Mouse (Mus musculus): ENCODE measurements around the gene Tbcc.

Tbcc gene

GRCm38 (mm10) chr17:46870913-46871312, 19.6 kb upstream of the Tbcc start:
- DNase-seq: no peak

- no peak for DNase-seq
Measured at GRCm38 (mm10) chr17:46872806-46873205, 17.7 kb upstream of the Tbcc start.

GRCm38 (mm10) chr17:46874133-46874532, 16.4 kb upstream of the Tbcc start:
- peak; percentile 41 for DNase-seq

DNA sequence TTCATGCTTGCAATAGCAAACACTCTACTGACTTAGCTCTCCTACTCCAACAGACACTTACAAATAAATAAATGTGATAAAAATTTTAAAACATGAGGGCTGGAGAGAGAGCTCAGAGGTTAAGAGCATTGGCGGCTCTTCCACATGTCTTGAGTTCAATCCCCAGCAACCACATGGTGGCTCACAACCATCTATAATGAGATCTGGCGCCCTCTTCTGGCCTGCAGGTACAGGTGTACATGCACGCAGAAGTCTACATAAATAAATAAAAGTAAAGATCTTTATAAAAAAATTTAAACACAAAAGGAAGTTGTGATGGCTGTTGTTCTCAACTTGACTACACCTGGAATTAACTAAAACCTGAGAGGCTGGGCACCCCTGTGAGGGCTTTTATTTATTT, 14.9 kb upstream of the Tbcc start:
- no peak for DNase-seq

- no peak for DNase-seq
Measured at GRCm38 (mm10) chr17:46876371-46876950, 14.0 kb upstream of the Tbcc start.

DNA sequence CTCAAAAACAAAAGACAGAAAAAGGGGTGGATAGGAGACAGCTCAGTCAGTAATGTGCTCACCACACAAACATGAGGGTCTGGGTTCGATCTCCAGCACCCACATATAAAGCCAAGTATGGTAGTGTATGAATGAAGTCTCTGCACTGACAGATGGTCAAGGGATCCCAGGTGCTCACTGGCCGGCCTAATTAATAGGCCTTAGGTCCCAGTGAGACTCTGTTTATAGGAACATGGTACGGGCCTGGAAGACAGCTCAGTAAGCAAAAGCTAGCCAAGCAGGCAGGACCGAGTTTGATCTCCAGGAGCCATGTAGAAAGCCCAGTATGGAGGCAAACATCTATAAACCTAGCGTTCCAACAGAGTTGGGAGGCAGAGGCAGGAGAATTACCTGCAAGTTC, 13.4 kb upstream of the Tbcc start:
- no peak for DNase-seq

DNA sequence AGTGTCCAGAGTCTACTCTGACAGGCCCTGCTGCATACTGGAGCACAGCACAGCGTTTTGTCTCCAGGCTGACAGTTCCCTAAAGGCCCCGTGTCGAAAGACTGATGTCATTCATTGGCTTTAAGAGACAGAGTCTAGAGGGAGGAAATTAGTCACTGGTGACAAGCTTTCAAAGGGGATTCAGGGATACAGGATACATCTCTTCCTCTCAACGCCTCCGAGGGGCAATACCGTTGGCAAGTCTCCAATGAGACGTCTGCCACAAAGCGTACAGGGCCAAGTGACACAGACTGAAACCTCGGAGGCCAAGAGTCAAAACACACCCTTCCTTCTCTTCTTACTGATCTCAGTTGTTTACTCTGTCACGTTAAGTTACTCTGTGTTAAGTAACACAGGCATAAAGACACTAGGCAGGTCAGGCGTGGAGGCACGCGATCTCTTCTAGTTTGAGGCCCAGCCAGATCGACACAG, 10.6 kb upstream of the Tbcc start:
- peak; percentile 51 for DNase-seq

DNA sequence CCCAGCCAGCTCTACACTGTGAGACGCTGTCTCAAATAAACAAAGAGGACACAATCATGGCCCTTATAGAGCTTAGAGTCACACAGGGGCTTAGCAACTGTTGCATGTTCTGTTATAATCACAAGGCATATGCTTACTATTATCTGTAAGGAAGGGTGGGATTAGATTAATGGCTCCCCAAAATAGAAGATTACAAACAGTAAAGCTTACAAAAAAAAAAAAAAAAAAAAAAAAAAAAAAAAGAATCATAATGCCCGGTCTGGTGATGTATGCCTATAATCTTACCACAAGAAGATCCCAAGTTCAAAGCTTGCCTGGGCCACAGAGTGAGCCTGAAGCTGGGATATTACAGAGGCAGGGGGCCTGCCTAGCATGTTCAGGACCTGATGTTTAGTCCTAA, 10.2 kb upstream of the Tbcc start:
- no peak for DNase-seq

DNA sequence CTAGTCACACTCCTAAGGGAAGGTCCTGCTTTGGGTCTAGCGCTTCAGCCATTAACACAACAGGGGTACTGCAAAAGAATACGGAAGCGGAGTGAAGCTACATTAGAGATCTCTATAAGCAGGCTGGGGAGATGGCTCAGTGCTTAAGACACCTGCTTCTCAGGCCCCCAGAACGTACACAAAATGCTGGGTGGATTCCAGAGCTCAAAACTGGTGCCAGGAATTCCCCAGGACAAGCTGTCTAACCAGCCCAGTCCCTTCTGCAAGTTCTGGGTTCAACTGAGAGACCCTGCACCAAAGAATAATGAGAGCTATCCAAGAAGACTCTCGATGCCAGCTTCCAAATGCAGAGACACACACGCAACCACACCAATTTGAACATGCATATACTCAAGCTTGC, 8.8 kb upstream of the Tbcc start:
- DNase-seq: no peak

- DNase-seq: no peak
Measured at GRCm38 (mm10) chr17:46883107-46883506, 7.4 kb upstream of the Tbcc start.

DNA sequence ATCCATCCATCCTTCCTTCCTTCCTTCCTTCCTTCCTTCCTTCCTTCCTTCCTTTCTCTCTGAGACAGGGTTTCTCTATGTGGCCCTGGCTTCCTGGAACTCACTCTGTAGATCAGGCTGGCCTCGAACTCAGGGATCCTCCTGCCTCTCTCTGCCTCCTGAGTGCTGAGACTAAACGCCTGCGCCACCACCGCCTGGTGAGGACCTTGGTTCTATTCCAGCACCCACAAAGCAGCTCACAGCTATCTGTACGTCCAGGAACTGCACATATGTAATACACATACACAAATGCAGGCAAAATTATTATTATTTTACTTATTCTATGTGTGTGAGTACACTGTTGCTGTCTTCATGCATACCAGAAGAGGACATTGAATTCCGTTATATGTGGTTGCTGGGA, 5.7 kb upstream of the Tbcc start:
- no peak for DNase-seq

- DNase-seq: no peak
Measured at GRCm38 (mm10) chr17:46885218-46885909, 5.1 kb upstream of the Tbcc start.

- no peak for DNase-seq
Measured at GRCm38 (mm10) chr17:46885910-46886643, 4.4 kb upstream of the Tbcc start.

DNA sequence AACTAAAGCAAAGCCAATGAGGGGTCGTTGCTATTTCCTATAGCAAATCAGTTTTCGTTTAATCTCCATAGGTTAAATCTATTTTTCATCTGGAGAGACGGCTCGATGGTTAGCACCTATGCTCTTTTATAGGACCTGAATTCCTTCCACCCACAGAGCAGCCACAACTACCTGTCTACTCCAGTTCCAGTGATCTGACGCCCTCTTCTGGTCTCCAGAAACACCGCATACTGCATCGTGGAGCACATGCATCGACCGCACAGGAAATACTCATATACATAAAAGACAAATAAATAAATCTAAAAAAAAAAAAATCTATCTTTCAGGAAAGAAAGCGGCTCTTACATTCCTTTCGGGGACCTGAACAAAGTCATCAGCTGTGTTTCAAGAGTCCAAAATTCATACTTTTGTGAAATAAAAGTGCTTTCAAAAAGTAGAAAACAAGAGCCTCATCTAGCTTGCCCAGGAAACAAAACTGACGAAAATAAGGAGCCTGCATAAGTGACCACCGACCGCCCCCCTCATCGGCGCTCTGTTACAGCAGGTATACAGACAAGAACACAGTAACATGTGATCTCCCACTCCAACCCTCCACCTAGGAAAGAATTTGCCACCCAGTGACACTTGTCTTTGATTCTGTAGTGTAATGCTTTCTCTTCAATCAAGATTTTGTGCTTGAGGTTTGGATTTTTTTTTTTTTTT, 1.8 kb upstream of the Tbcc start:
- DNase-seq: peak; percentile 61

DNA sequence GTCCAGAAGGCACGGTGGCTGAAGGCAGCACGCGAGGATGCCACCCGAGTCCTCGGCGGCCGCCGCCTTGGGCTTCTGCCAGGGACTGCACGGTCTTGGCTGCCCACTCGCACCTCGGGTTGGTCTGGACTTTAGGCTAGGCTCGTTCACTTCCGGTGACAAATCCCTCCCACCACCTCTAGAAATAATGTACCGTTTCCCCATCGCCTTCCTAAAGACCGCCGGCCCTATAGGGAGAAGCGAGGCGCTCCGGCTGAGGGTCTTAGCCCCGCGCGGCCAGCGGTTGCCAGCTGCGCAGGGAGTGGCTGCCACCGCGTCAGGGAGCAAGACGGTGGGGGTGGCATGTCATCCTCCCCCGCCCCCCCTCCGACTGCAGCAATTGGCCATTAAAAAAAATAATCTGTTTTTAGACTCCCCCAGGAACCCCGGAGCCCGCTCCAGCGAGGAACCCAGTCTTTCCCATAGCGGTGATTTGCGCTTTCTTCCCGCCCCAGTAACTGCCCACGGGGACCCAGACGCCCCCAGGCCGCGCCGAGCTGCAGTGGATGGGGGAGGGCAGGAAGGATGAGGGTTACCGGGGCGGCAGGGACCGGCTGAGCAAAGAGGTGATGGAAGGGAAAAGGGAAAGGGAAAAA, 917 bp upstream of the Tbcc start:
- DNase-seq: peak; percentile 79

DNA sequence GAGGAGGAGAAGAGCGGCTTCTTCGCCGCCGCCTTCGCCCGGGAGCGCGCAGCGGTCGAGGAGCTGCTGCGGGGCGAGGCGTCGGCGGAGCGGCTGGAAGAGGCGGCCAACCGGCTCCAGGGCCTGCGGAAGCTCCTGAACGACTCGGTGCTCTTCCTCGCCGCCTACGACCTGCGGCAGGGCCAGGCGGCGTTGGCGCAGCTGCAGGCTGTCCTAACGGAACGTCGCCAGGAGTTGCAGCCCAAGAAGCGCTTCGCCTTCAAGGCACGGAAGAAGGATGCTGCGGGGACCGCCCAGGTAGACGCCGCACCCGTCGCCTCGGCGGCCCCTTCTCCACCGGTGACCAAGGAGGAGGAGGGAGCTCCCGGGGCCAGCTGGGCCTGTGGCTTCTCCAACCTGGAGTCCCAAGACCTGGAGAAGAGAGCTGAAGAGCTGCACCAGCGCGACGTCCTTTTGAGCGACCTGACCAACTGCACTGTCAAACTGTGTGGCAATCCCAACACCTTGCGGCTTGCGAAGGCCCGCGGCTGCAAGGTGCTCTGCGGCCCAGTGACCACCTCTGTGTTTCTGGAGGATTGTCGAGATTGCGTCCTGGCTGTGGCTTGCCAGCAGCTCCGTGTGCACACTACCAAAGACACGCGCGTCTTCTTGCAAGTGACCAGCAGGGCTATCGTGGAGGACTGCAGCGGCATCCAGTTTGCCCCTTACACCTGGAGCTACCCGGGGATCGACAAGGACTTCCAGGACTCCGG, 535 bp downstream of the Tbcc start:
- DNase-seq: no peak

GRCm38 (mm10) chr17:46895426-46895825, 4.9 kb downstream of the Tbcc start:
- no peak for DNase-seq

- no peak for DNase-seq
Measured at GRCm38 (mm10) chr17:46897221-46897950, 6.9 kb downstream of the Tbcc start.

GRCm38 (mm10) chr17:46900941-46901340, 10.5 kb downstream of the Tbcc start:
- DNase-seq: no peak

- peak; percentile 73 for DNase-seq
Measured at GRCm38 (mm10) chr17:46903876-46904490, 13.5 kb downstream of the Tbcc start.

DNA sequence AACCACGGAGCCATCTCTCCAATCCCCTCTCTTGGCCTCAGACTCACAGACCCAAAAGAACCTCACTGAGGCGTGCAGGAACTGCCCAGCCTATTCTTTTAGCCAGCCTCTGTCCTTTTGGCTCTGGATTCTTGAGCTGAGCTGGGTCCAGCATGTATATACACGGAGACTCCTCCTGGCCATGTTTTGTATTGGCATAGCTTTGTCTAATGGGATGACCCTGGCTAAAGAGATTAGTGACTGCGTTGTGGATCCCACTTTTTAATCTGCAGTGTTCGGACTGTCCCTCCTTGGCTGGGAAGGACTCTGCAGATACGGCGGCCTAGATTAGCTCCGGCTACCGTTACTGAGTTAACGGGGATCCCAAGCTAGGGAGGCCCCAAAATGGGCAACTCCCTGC, 19.7 kb downstream of the Tbcc start, which contains the start of gene Prph2:
Gene Prph2, plus strand, starts transcription at position 274 of the 400 bp plus-strand sequence.
- no peak for DNase-seq
